ENCODE assay signal across 8 mouse cellular contexts in genomic region chr2:119814376-119814933, GRCm38 (mm10). TPM values are rescaled to one million over a fixed set of nuclear protein-coding genes. Genes with fewer than 3 reads are reported as not detected.
DNase-seq lines count a peak whose midpoint lies in the region; ATAC-seq lines count a peak whose summit lies in the region.
"Had no signal": no experiment of that assay in that cellular context is flagged by ENCODE, and none has a peak within 500 bp of the region (broad histone marks: within the 10 kb centered on the region; RNA-seq: fewer than 3 reads in every experiment).

No protein-coding gene starts in this region.

- H3K36me3 ChIP-seq in intestine, embryonic 15.5 days, result peaks cover 7% of the 10 kb centered on the region; the same call in 1 of the 2 replicates

- ATAC-seq in intestine, embryonic 15.5 days, result no peak

- no peak overlapping the region for H3K4me3 ChIP-seq in intestine, embryonic 15.5 days (replicated peaks)

- H3K9me3 ChIP-seq in intestine, embryonic 15.5 days, result no peaks in the 10 kb centered on the region

- WGBS in intestine, embryonic 15.5 days, result 63% methylated on average over 7 of the region's 7 CpGs

- no peak overlapping the region for H3K27ac ChIP-seq in intestine, embryonic 15.5 days

- H3K9ac ChIP-seq in intestine, embryonic 15.5 days, result no peak overlapping the region

- no peak overlapping the region for H3K4me2 ChIP-seq in intestine, embryonic 15.5 days (replicated peaks)

- peak; percentile 57 to 68 for DNase-seq in kidney, postnatal 4 days
- no peak for DNase-seq in kidney, adult 18-20 months
- DNase-seq in cerebellum, postnatal 4 days (ENCODE audit: low spot score in 2 of 2), result peak; percentile 58 to 83
- DNase-seq in heart, postnatal 4 days, result peak; percentile 71
- peak; percentile 70 for DNase-seq in ovary, postnatal 36 days (ENCODE audit: low spot score)
- DNase-seq in liver, result no peak

- H3K27me3 ChIP-seq in intestine, embryonic 15.5 days (replicated peaks), result no peaks in the 10 kb centered on the region

- H3K4me1 ChIP-seq in intestine, embryonic 15.5 days (replicated peaks), result no peaks in the 10 kb centered on the region

RNA-seq across cellular contexts. Expression of gene Tyro3, which starts 16.9 kb away (rescaled TPM):
- total RNA-seq in heart, postnatal 4 days (2021), result 1 to 10 TPM; 9.5 to 9.7 TPM
- 14.7 and 15.5 TPM in 2 replicates for polyA plus RNA-seq in intestine, embryonic 15.5 days (2015; fragmentation: Nextera tagmentation; extraction: Ambion mirVana)

RNA-seq across cellular contexts. Expression of gene Rpap1, which starts 27.1 kb away (rescaled TPM):
- 10 to 100 TPM; 16.1 to 18.7 TPM for total RNA-seq in heart, postnatal 4 days (2021)
- polyA plus RNA-seq in intestine, embryonic 15.5 days (2015; fragmentation: Nextera tagmentation; extraction: Ambion mirVana), result 24.2 and 24.8 TPM in 2 replicates

RNA-seq across cellular contexts. Expression of gene Ltk, which starts 54.2 kb away (rescaled TPM):
- total RNA-seq in heart, postnatal 4 days (2021), result under 1 TPM in 1 of 2 experiments, not detected in 1; 0.16 TPM
- 0.87 and 1.4 TPM in 2 replicates for polyA plus RNA-seq in intestine, embryonic 15.5 days (2015; fragmentation: Nextera tagmentation; extraction: Ambion mirVana)
- total RNA-seq: gastrocnemius, postnatal 4 days had no signal

Comparison
In these comparisons a context has a peak if more than half of its experiments do, and no peak if none do; other contexts are left out.
1. DNase-seq: peak in kidney, postnatal 4 days (2 of 2), cerebellum, postnatal 4 days (2 of 2), heart, postnatal 4 days (single experiment) and ovary, postnatal 36 days (single experiment); none in kidney, adult 18-20 months (single experiment) and liver (single experiment).